Mouse (Mus musculus): ENCODE measurements around the gene St8sia1. TPM values are rescaled to one million over a fixed set of nuclear protein-coding genes. Genes with fewer than 3 reads are reported as not detected.
"Not testable (repeated sequence)": the region's sequence is repeated elsewhere in the genome, so short reads cannot be mapped to it uniquely, and the experiment has no call there.

Gene St8sia1
- total RNA-seq (2022), result under 1 TPM; 0.08 to 0.19 (median 0.13) TPM

GRCm38 (mm10) chr6:142964076-142964530, at the start of gene St8sia1:
St8sia1 (minus strand) TSS chr6:142964452.
- DNase-seq (ENCODE audit: low spot score in 2 of 2), result no peak

GRCm38 (mm10) chr6:143012513-143013215, 48.4 kb upstream of the St8sia1 start:
- no peak for DNase-seq (ENCODE audit: low spot score in 2 of 2)

GRCm38 (mm10) chr6:143008865-143009264, 44.6 kb upstream of the St8sia1 start:
- DNase-seq (ENCODE audit: low spot score in 2 of 2), result no peak

GRCm38 (mm10) chr6:143005209-143005608, 41.0 kb upstream of the St8sia1 start:
- DNase-seq (ENCODE audit: low spot score in 2 of 2), result not testable (repeated sequence)

GRCm38 (mm10) chr6:143004801-143005200, 40.5 kb upstream of the St8sia1 start:
- no peak for DNase-seq (ENCODE audit: low spot score in 2 of 2)

- DNase-seq (ENCODE audit: low spot score in 2 of 2), result peak; percentile 11 to 19
These were observed 34.2 kb upstream of the St8sia1 start for GRCm38 (mm10) chr6:142998221-142998999.

GRCm38 (mm10) chr6:142996887-142997286, 32.6 kb upstream of the St8sia1 start:
- no peak for DNase-seq (ENCODE audit: low spot score in 2 of 2)

GRCm38 (mm10) chr6:142995567-142995966, 31.3 kb upstream of the St8sia1 start:
- peak in 1 of 2 experiments; percentile 13 for DNase-seq (ENCODE audit: low spot score in 2 of 2)

- DNase-seq (ENCODE audit: low spot score in 2 of 2), result no peak
These were observed 30.6 kb upstream of the St8sia1 start for GRCm38 (mm10) chr6:142994821-142995220.

GRCm38 (mm10) chr6:142993705-142994698, 29.8 kb upstream of the St8sia1 start:
- DNase-seq (ENCODE audit: low spot score in 2 of 2), result no peak

- DNase-seq (ENCODE audit: low spot score in 2 of 2), result no peak
These were observed 28.7 kb upstream of the St8sia1 start for GRCm38 (mm10) chr6:142992971-142993370.

GRCm38 (mm10) chr6:142992099-142992498, 27.8 kb upstream of the St8sia1 start:
- no peak for DNase-seq (ENCODE audit: low spot score in 2 of 2)

- no peak for DNase-seq (ENCODE audit: low spot score in 2 of 2)
These were observed 27.3 kb upstream of the St8sia1 start for GRCm38 (mm10) chr6:142991391-142992059.

- no peak for DNase-seq (ENCODE audit: low spot score in 2 of 2)
These were observed 26.3 kb upstream of the St8sia1 start for GRCm38 (mm10) chr6:142990516-142990915.

GRCm38 (mm10) chr6:142989495-142989894, 25.2 kb upstream of the St8sia1 start:
- DNase-seq (ENCODE audit: low spot score in 2 of 2), result no peak

- peak; percentile 33 to 34 for DNase-seq (ENCODE audit: low spot score in 2 of 2)
These were observed 24.5 kb upstream of the St8sia1 start for GRCm38 (mm10) chr6:142988753-142989152.

GRCm38 (mm10) chr6:142988231-142988630, 24.0 kb upstream of the St8sia1 start:
- DNase-seq (ENCODE audit: low spot score in 2 of 2), result no peak

GRCm38 (mm10) chr6:142987616-142988015, 23.4 kb upstream of the St8sia1 start:
- DNase-seq (ENCODE audit: low spot score in 2 of 2), result no peak

GRCm38 (mm10) chr6:142986706-142987105, 22.5 kb upstream of the St8sia1 start:
- DNase-seq (ENCODE audit: low spot score in 2 of 2), result not testable (repeated sequence)

GRCm38 (mm10) chr6:142985561-142986238, 21.4 kb upstream of the St8sia1 start:
- DNase-seq (ENCODE audit: low spot score in 2 of 2), result not testable (repeated sequence)
